Mouse (Mus musculus) CD8-positive naive resting alpha-beta T cell, adult 57 days (primary cell): ENCODE data around the gene Yipf6. TPM values are rescaled to one million over a fixed set of nuclear protein-coding genes. Genes with fewer than 3 reads are reported as not detected.

ENCODE experiments used
- total RNA-seq: library from RNA; stranded (reverse); gene quantifications from one replicate; pipeline ENCODE4 v1.2.4, GENCODE M21; 2023

Yipf6 gene
- total RNA-seq: 24.4 TPM

GRCm38 (mm10) chrX:98936101-98936500 is at the start of gene Yipf6:
Gene Yipf6 (plus strand): TSS chrX:98936316.

DNA sequence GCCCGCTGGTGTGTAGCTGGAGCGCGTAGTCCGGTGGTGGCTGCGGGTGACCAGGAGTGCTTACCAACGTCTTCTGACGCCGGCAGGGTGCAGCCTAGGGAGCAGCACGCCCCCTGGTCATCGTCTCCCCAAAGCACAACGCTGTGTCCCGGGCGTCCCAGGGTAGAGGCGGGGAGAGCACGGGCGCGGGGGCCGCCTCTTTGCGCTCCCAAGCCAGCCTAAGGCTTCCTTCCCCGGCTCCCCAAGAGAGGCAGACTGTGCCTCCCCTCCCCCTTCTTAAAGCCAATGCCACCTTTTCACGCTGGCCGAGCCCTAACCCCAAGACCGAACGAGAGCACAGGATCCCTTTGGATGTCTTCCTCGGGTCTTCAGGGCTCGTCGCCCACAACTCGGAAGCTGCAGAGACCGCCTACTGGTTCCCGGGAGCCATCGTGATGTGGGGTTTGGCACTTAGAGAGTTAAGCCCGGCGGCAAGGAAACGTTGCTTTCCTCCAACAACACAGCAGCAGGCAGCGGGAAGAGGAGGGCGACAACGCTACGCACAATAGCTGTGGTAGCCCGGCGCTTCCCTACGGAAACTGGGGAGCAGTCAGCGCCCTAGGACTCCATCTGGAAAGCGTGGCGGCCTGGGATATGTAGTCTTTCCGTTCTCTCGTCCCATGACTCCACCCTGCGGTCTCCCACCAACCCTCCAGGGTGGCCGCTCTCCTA is 45.6 kb upstream of the Yipf6 start, which contains the start of gene Ophn1:
Gene Ophn1 (minus strand): TSS at position 620 of the 711 bp plus-strand sequence.

Other genes with a start within 250 kb of the Yipf6 start
- not detected for gene Ophn1, start 45.3 kb upstream of the Yipf6 start, total RNA-seq
- 0.43 TPM for gene Stard8, start 66.9 kb downstream of the Yipf6 start, total RNA-seq
- 3.0 TPM for gene Efnb1, start 199.8 kb downstream of the Yipf6 start, total RNA-seq